Mouse (Mus musculus): ENCODE data around the gene Cdc7.

Cdc7 gene

GRCm38 (mm10) chr5:107022064-107022428 is 57.9 kb downstream of the Cdc7 start:
- no peak for DNase-seq (ENCODE audit: low spot score in 2 of 2)

GRCm38 (mm10) chr5:107023951-107024350 is 59.8 kb downstream of the Cdc7 start:
- no peak for DNase-seq (ENCODE audit: low spot score in 2 of 2)

GRCm38 (mm10) chr5:107025371-107025770 is 61.2 kb downstream of the Cdc7 start:
- DNase-seq (ENCODE audit: low spot score in 2 of 2) = no peak

- DNase-seq (ENCODE audit: low spot score in 2 of 2) = no peak
Measured at GRCm38 (mm10) chr5:107025809-107026208, 61.7 kb downstream of the Cdc7 start.

- DNase-seq (ENCODE audit: low spot score in 2 of 2) = no peak
Measured at GRCm38 (mm10) chr5:107027616-107028015, 63.5 kb downstream of the Cdc7 start.

DNA sequence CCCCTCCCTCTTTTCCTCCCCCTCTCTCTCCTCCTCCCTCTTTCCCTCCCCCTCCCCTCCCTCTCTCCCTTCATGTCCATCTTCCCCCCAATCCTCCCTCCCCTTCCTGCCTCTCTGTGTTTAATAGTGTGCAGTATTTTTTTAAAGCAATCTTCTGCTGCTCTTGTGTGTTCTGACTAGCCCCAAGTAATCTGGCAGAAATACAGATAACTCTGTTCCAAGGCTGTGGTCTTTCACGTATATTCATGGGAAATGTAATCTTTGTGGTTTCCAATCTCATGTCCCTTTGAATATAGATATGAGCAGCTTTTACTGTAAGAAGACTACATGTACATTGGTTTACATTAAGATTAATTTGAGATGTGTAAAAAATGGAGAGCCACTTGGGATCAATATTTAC is 64.4 kb downstream of the Cdc7 start:
- DNase-seq (ENCODE audit: low spot score in 2 of 2) = no peak

DNA sequence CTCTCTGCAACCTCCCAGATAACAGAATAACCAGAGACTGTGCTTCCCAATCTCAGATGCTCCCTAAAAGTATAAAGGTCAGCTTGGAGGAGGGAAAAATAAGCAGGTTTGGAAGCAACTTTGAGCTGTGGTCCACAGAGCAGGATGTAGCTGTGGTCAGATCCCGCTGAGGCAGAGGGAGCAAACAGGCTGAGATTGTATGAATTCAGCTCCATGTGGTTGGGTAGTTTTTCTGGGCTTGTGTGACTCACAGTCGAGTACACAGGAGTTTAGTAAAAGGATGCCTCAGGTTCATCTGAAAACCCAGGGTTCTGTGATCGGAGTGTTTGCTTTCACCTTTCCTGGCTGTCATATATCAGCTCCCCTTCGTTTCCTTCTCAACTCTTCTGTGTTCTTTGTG is 65.7 kb downstream of the Cdc7 start:
- no peak for DNase-seq (ENCODE audit: low spot score in 2 of 2)

GRCm38 (mm10) chr5:107030821-107031220 is 66.7 kb downstream of the Cdc7 start:
- no peak for DNase-seq (ENCODE audit: low spot score in 2 of 2)

Measured in right cerebral cortex, adult 2 months (tissue).